Mouse (Mus musculus) limb, embryonic 12.5 days (tissue): ENCODE data around the gene Cfap77. TPM values are rescaled to one million over a fixed set of nuclear protein-coding genes. Genes with fewer than 3 reads are reported as not detected.

ENCODE experiments used
- ATAC-seq: fragments of 200-750 bp; cut with Nextera tagmentation; 2 replicates; pipeline ENCODE4 v1.8.0; 2017; ENCODE audit warnings: low read depth, moderate TSS enrichment; ENCODE audit not compliant: insufficient number of reproducible peaks, insufficient read depth, low FRiP score, low TSS enrichment
- H3K27ac ChIP-seq: fragments of 300-500 bp; sonication (generic); 2 replicates; pipeline ENCODE4 v1.5.1; 2016; ENCODE audit warnings: mild to moderate bottlenecking, moderate library complexity
- H3K27me3 ChIP-seq: fragments of 300-500 bp; sonication (generic); 2 replicates; pipeline ENCODE4 v1.6.1; 2016; ENCODE audit warnings: mild to moderate bottlenecking, moderate library complexity
- H3K36me3 ChIP-seq: fragments of 300-500 bp; sonication (generic); 2 replicates; pipeline ENCODE4 v1.6.1; 2016; ENCODE audit warnings: mild to moderate bottlenecking, moderate library complexity
- H3K4me1 ChIP-seq: fragments of 300-500 bp; sonication (generic); replicated peaks from 2 replicates; pipeline ENCODE4 v1.6.1; 2016
- H3K4me2 ChIP-seq: fragments of 300-500 bp; sonication (generic); 2 replicates; pipeline ENCODE4 v1.6.1; 2016; ENCODE audit warnings: mild to moderate bottlenecking, moderate library complexity
- H3K4me3 ChIP-seq: fragments of 300-500 bp; sonication (generic); replicated peaks from 2 replicates; pipeline ENCODE4 v1.5.1; 2016; ENCODE audit warnings: mild to moderate bottlenecking
- H3K9ac ChIP-seq: fragments of 300-500 bp; sonication (generic); replicated peaks from 2 replicates; pipeline ENCODE4 v1.6.1; 2016; ENCODE audit warnings: mild to moderate bottlenecking, moderate library complexity
- H3K9me3 ChIP-seq: fragments of 300-500 bp; sonication (generic); 2 replicates; pipeline ENCODE4 v1.6.1; 2016; ENCODE audit warnings: mild to moderate bottlenecking, moderate library complexity
- WGBS: fragments of 180-500 bp; shearing (Covaris S2); methylation state at CpG from one replicate; pipeline ENCODE4 v1.1.7; 2016; 5-methylcytosine and 5-hydroxymethylcytosine counted together
- polyA plus RNA-seq: library from polyadenylated mRNA; unstranded; fragments of >200 nt; fragmentation: Nextera tagmentation; extraction: Ambion mirVana; gene quantifications from 2 replicates; pipeline ENCODE4 v1.2.1, GENCODE M21; 2016

Gene Cfap77
- polyA plus RNA-seq, 1 experiment from 2014 or later, result 0.46 TPM

DNA sequence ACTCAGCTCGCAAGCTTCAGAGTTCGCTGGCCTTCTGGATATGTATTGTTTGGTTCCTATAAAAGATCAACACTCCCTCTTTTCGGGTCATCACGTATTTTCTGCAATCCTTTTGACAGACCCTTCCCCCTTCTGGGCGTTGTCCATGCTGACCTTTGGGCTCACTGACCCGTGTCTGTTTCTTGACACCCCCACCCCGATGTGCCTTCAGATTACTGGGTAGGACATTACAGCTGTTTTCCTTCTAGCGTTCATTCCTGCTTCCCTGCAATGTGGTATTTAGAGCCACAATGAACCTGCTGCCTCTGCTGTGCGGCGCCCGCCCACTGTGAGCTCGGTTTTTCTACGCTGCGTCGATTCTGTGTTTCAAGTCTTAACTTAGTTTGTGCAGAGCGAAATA, 8.7 kb downstream of the Cfap77 start:
- H3K36me3 ChIP-seq, result no peaks in the 10 kb centered on the region
- no peak overlapping the region for H3K27ac ChIP-seq
- H3K27me3 ChIP-seq, result peaks cover 83% of the 10 kb centered on the region
- ATAC-seq, result no peak
- H3K9ac ChIP-seq, result no peak overlapping the region
- H3K4me3 ChIP-seq, result no peak overlapping the region
- no peaks in the 10 kb centered on the region for H3K9me3 ChIP-seq
- no peaks in the 10 kb centered on the region for H3K4me1 ChIP-seq
- 63% methylated on average over 16 of the region's 16 CpGs for WGBS
- no peak overlapping the region for H3K4me2 ChIP-seq

DNA sequence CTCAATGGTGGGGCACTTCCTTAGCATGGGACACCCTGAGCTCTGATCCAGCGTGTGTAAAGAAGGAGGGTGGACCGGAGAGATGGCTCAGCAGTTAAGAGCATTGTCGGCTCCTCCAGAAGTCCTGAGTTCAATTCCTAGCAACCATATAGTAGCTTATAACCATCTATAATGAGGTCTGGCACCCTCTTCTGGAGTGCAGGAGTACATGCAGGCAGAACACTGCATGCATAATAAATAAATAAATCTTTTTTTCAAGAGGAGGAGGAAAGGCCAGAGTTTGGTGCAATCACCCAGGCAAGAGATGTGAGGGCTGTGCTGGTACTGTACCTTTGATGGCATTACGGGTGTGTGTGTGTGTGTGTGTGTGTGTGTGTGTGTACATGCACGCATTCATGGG, 12.7 kb downstream of the Cfap77 start:
- H3K9me3 ChIP-seq, result no peaks in the 10 kb centered on the region
- no peaks in the 10 kb centered on the region for H3K36me3 ChIP-seq
- H3K27ac ChIP-seq, result no peak overlapping the region
- H3K4me2 ChIP-seq, result no peak overlapping the region
- H3K27me3 ChIP-seq, result peaks cover 93% of the 10 kb centered on the region
- ATAC-seq, result no peak
- no peak overlapping the region for H3K4me3 ChIP-seq
- 81% methylated on average over 5 of the region's 5 CpGs for WGBS
- no peak overlapping the region for H3K9ac ChIP-seq
- no peaks in the 10 kb centered on the region for H3K4me1 ChIP-seq

DNA sequence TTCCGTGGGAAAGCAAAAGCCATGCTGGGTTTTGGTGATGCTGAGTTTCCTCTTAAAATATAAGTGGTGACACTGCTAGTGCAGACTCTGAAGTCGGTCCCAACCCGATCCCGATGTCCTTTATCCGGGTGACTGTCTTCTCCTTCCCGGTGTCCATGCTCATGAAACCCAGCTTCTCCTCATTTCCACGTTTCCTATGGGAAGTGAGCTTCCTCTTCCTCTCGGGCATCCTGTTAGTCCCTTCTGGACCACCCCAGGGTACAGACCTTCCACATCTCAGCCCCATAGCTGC, 13.4 kb downstream of the Cfap77 start:
- Histone ChIP-seq H3K9ac (no peak overlapping the region), H3K27ac (no peak overlapping the region), H3K36me3 (no peaks in the 10 kb centered on the region), H3K27me3 (peaks cover 98% of the 10 kb centered on the region), H3K4me1 (no peaks in the 10 kb centered on the region), H3K4me2 (no peak overlapping the region), H3K9me3 (no peaks in the 10 kb centered on the region), H3K4me3 (no peak overlapping the region)
- no peak for ATAC-seq
- WGBS, result 25% methylated on average over 8 of the region's 8 CpGs

GRCm38 (mm10) chr2:29040594-29041476, 14.0 kb downstream of the Cfap77 start:
- no peaks in the 10 kb centered on the region for H3K36me3 ChIP-seq
- no peaks in the 10 kb centered on the region for H3K9me3 ChIP-seq
- no peak overlapping the region for H3K4me2 ChIP-seq
- H3K4me1 ChIP-seq, result no peaks in the 10 kb centered on the region
- peaks cover 97% of the 10 kb centered on the region for H3K27me3 ChIP-seq
- WGBS, result 5% methylated on average over 18 of the region's 18 CpGs
- H3K27ac ChIP-seq, result no peak overlapping the region
- no peak for ATAC-seq
- no peak overlapping the region for H3K9ac ChIP-seq
- no peak overlapping the region for H3K4me3 ChIP-seq

- no peaks in the 10 kb centered on the region for H3K4me1 ChIP-seq
- no peak overlapping the region for H3K4me2 ChIP-seq
- ATAC-seq, result no peak
- H3K9me3 ChIP-seq, result no peaks in the 10 kb centered on the region
- no peak overlapping the region for H3K9ac ChIP-seq
- no peak overlapping the region for H3K4me3 ChIP-seq
- peaks cover 91% of the 10 kb centered on the region for H3K27me3 ChIP-seq
- WGBS, result 26% methylated on average over 5 of the region's 5 CpGs
- H3K36me3 ChIP-seq, result no peaks in the 10 kb centered on the region
- H3K27ac ChIP-seq, result no peak overlapping the region
These were observed 15.1 kb downstream of the Cfap77 start for GRCm38 (mm10) chr2:29039741-29040140.

DNA sequence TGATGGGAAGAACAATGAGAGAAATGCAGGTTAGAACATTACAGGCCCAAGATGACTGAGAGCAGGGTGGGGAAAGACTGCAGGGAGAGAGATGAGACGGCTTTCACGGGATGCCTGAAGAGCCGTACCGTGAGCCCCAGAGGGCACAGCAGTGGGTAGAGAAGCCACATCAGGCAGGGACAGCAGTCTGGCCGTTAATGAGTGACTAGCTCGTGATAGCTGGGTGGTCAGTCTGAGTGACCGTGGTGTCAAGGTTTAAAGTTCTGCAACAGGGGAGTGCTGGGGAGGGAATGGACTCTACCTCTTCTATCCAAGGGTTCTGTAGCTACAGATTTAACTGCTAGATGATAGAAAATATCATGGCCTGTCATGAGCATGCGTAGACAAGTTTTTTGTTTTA, 19.2 kb downstream of the Cfap77 start:
- no peaks in the 10 kb centered on the region for H3K9me3 ChIP-seq
- H3K27ac ChIP-seq, result no peak overlapping the region
- 71% methylated on average over 8 of the region's 8 CpGs for WGBS
- H3K9ac ChIP-seq, result no peak overlapping the region
- no peak for ATAC-seq
- no peak overlapping the region for H3K4me2 ChIP-seq
- H3K36me3 ChIP-seq, result no peaks in the 10 kb centered on the region
- H3K27me3 ChIP-seq, result peaks cover 70% of the 10 kb centered on the region
- H3K4me1 ChIP-seq, result peaks cover 6% of the 10 kb centered on the region; the same call in 1 of the 2 replicates
- no peak overlapping the region for H3K4me3 ChIP-seq

DNA sequence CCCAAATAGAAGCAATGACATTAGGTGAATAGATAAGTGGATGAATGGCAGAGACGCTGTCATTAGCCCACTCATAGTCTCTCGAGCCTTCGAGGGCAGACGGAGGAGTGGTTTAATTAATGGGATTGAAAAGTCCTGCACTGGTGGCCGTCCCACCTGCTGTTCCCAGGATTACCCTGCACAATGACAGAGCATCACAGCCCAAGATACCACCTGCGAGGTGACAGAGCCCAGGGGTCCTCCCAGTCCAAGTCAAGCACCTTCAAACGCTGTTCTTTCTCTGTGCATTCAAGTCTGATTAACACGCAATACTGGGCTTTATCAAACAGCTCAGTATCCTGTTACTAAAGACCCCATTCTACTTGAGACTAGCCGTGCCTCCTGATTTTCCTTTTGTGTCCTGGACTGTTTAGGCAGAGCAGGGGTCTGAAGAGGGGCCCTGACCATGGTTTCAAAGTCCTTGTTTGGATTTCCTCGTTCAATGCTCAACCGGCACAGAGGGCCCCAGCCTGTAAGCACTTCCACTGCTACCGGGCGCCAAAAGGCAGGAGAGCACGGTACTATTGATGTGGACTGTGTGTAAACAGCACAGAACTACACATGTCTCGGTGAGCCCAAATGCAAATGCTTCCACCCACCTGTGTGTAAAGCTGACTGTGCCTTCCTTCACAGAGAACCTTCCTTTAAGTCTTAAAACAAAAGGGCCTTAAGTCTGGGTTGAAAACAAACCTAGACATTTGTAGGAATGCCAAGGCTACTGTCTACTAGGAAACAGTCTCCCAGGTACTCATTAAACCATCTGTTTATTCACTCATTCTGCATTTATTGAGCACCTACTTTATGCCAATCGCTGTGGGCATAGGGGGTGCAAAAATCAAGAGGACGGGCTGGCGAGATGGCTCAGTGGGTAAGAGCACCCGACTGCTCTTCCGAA, 20.1 kb downstream of the Cfap77 start:
- Histone ChIP-seq H3K9ac (no peak overlapping the region), H3K4me2 (no peak overlapping the region), H3K36me3 (no peaks in the 10 kb centered on the region), H3K27me3 (peaks cover 69% of the 10 kb centered on the region), H3K4me3 (no peak overlapping the region), H3K4me1 (peaks cover 10% of the 10 kb centered on the region), H3K27ac (no peak overlapping the region), H3K9me3 (no peaks in the 10 kb centered on the region)
- ATAC-seq, result no peak
- 67% methylated on average over 20 of the region's 20 CpGs for WGBS

- WGBS, result 82% methylated on average over 4 of the region's 4 CpGs
- H3K9me3 ChIP-seq, result no peaks in the 10 kb centered on the region
- peaks cover 11% of the 10 kb centered on the region for H3K4me1 ChIP-seq
- H3K4me2 ChIP-seq, result no peak overlapping the region
- H3K36me3 ChIP-seq, result no peaks in the 10 kb centered on the region
- H3K27ac ChIP-seq, result no peak overlapping the region
- no peak overlapping the region for H3K4me3 ChIP-seq
- H3K9ac ChIP-seq, result no peak overlapping the region
- ATAC-seq, result no peak
- peaks cover 55% of the 10 kb centered on the region for H3K27me3 ChIP-seq
These were observed 22.9 kb downstream of the Cfap77 start for GRCm38 (mm10) chr2:29031951-29032350.

- Histone ChIP-seq H3K27me3 (peaks cover 52% of the 10 kb centered on the region), H3K27ac (no peak overlapping the region), H3K36me3 (no peaks in the 10 kb centered on the region), H3K4me2 (no peak overlapping the region), H3K4me1 (peaks cover 11% of the 10 kb centered on the region), H3K9me3 (no peaks in the 10 kb centered on the region), H3K9ac (no peak overlapping the region; the same call in 1 of the 2 replicates), H3K4me3 (no peak overlapping the region)
- no peak for ATAC-seq
- 48% methylated on average over 20 of the region's 20 CpGs for WGBS
These were observed 24.7 kb downstream of the Cfap77 start for GRCm38 (mm10) chr2:29030048-29030734.

GRCm38 (mm10) chr2:29025284-29025683, 29.6 kb downstream of the Cfap77 start:
- 84% methylated on average over 5 of the region's 5 CpGs for WGBS
- Histone ChIP-seq H3K4me1 (peaks cover 6% of the 10 kb centered on the region; the same call in 1 of the 2 replicates), H3K27me3 (peaks cover 69% of the 10 kb centered on the region)

GRCm38 (mm10) chr2:29023001-29023400, 31.9 kb downstream of the Cfap77 start:
- no peak for ATAC-seq
- no peaks in the 10 kb centered on the region for H3K36me3 ChIP-seq
- H3K4me3 ChIP-seq, result no peak overlapping the region
- no peak overlapping the region for H3K27ac ChIP-seq
- H3K9me3 ChIP-seq, result no peaks in the 10 kb centered on the region
- H3K4me1 ChIP-seq, result no peaks in the 10 kb centered on the region
- H3K4me2 ChIP-seq, result no peak overlapping the region
- WGBS, result 88% methylated on average over 7 of the region's 7 CpGs
- peaks cover 75% of the 10 kb centered on the region for H3K27me3 ChIP-seq
- H3K9ac ChIP-seq, result no peak overlapping the region

More at GRCm38 (mm10) chr2:29025284-29025683, 29.6 kb downstream of the Cfap77 start:
- H3K9ac ChIP-seq, result no peak overlapping the region
- no peak overlapping the region for H3K27ac ChIP-seq
- no peaks in the 10 kb centered on the region for H3K9me3 ChIP-seq
- ATAC-seq, result no peak
- H3K4me3 ChIP-seq, result no peak overlapping the region
- H3K4me2 ChIP-seq, result no peak overlapping the region
- no peaks in the 10 kb centered on the region for H3K36me3 ChIP-seq
